Mouse (Mus musculus) kidney, adult 2 months (tissue): Measurements from ENCODE around the gene Kif27. TPM values are rescaled to one million over a fixed set of nuclear protein-coding genes. Genes with fewer than 3 reads are reported as not detected.

Experiments
- DNase-seq: peaks from one replicate; pipeline ENCODE4 v3.0.0; 2021
- H3K27ac ChIP-seq: fragments of 200-500 bp; 2 replicates; pipeline ENCODE4 v1.5.1; 2012; ENCODE audit warnings: low read depth, low read length, control low read depth, inconsistent platforms; ENCODE audit not compliant: insufficient read depth
- H3K27me3 ChIP-seq: fragments of 200-500 bp; replicated peaks from 2 replicates; pipeline ENCODE4 v1.6.1; 2012; ENCODE audit warnings: mild to moderate bottlenecking, moderate library complexity, low read length, inconsistent platforms; ENCODE audit not compliant: control insufficient read depth, insufficient read depth
- H3K36me3 ChIP-seq: fragments of 200-500 bp; 2 replicates; pipeline ENCODE4 v1.6.1; 2012; ENCODE audit warnings: mild to moderate bottlenecking, moderate library complexity, low read length, inconsistent platforms; ENCODE audit not compliant: control insufficient read depth, insufficient read depth
- H3K4me1 ChIP-seq: fragments of 200-500 bp; 2 replicates; pipeline ENCODE4 v1.6.1; 2011; ENCODE audit warnings: low read length; ENCODE audit not compliant: control insufficient read depth, insufficient read depth
- H3K4me3 ChIP-seq: fragments of 200-500 bp; 2 replicates; pipeline ENCODE4 v1.5.1; 2011; ENCODE audit warnings: mild to moderate bottlenecking, low read depth, low read length, control low read depth; ENCODE audit not compliant: insufficient read depth
- CTCF ChIP-seq: fragments of 200-500 bp; conservative IDR thresholded peaks from 2 replicates; pipeline ENCODE4 v1.5.1; 2011; ENCODE audit warnings: low read depth, mild to moderate bottlenecking, control low read depth, low read length, moderate library complexity, mixed read lengths; ENCODE audit not compliant: insufficient read depth, insufficient read length
- POLR2A ChIP-seq: fragments of 200-500 bp; IDR thresholded peaks from one replicate; pipeline ENCODE4 v1.6.1; 2011; ENCODE audit warnings: low read depth, low read length, control low read depth
- WGBS: fragments of 180-500 bp; shearing (Covaris S2); methylation state at CpG from one replicate; pipeline ENCODE4 v1.1.7; 2018; 5-methylcytosine and 5-hydroxymethylcytosine counted together
- polyA plus RNA-seq: library from polyadenylated mRNA; depleted of rRNA; stranded (reverse); fragments of >200 nt; gene quantifications from 2 replicates; pipeline ENCODE4 v1.2.3, GENCODE M21; 2012

Gene Kif27
- polyA plus RNA-seq, 1 experiment: 0.22 TPM

DNA sequence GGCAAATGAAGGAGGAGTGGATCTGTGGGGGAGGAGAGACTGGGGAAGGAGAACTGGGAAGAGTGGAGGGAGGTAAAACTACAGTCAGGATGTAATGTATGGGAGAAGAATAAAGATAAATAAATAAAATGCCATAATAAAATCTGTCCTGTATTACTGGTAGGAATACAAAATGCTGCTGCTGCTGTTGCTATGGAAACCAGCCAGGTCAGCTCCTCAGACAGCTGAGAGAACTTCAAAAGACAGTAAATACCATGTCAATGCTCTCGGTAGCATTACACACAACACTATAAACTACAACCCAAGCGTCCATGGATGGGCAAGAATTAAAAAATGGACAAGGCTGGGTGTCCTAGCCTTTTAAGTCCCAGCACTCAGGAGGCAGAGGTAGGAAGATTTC is 41.2 kb downstream of the Kif27 start:
- TF ChIP-seq CTCF (no peak), POLR2A (no peak)
- Histone ChIP-seq H3K4me3 (no peak overlapping the region), H3K27ac (no peak overlapping the region), H3K27me3 (no peaks in the 10 kb centered on the region), H3K4me1 (no peaks in the 10 kb centered on the region), H3K36me3 (no peaks in the 10 kb centered on the region)
- 70% methylated on average over 2 of the region's 2 CpGs for WGBS
- no peak for DNase-seq

DNA sequence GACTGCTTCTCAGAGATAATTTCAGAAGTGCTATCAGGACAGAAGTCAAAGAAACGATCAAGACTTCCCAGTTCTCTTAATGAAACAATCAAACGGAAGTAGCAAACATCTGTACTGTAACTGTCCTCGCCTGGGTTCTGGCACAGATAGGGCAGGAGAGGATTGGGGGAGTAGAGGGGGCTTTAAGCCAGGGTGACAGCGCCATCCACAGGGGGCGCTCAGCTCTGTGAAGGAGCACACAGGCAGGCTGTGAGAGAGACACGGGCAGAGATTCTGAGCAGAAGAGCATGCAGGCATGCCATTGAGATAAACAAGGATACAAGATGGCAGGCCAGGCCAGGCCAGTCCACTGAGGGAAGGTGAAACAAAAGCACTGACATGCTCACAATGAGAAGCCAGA is 43.9 kb downstream of the Kif27 start:
- H3K27ac ChIP-seq: no peak overlapping the region
- TF ChIP-seq POLR2A (no peak), CTCF (no peak)
- no peak overlapping the region for H3K4me3 ChIP-seq
- no peaks in the 10 kb centered on the region for H3K4me1 ChIP-seq
- H3K36me3 ChIP-seq: no peaks in the 10 kb centered on the region
- no peaks in the 10 kb centered on the region for H3K27me3 ChIP-seq
- 82% methylated on average over 6 of the region's 6 CpGs for WGBS
- DNase-seq: no peak

DNA sequence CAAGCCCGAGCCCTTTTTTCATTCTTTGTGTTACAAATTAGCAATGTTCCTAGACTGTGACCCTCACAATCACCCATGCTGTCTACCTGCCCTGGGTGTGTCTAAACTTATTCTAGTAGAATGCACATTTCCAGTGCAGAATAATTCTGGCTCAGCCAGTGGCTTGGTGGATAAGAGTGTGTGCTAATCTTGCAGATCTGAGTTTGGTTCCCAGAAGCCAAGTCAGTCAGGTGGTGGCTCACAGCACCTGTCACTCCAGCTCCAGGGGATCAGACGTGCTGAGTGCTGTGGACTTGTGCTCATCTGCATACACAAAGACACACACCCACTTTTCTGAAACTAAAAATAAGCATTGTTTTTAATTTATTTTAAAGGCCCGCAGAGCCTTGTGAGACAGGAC is 45.2 kb downstream of the Kif27 start:
- H3K4me3 ChIP-seq: no peak overlapping the region
- no peak overlapping the region for H3K27ac ChIP-seq
- H3K4me1 ChIP-seq: no peaks in the 10 kb centered on the region
- no peak for DNase-seq
- WGBS: 72% methylated on average over 3 of the region's 3 CpGs
- TF ChIP-seq CTCF (no peak), POLR2A (no peak)
- H3K36me3 ChIP-seq: no peaks in the 10 kb centered on the region
- H3K27me3 ChIP-seq: no peaks in the 10 kb centered on the region

- no peak overlapping the region for H3K27ac ChIP-seq
- no peak for TF ChIP-seq POLR2A
- TF ChIP-seq CTCF: no peak; the same call in 1 of the 2 replicates
- H3K36me3 ChIP-seq: no peaks in the 10 kb centered on the region
- H3K27me3 ChIP-seq: no peaks in the 10 kb centered on the region
- no peak overlapping the region for H3K4me3 ChIP-seq
- DNase-seq: peak; percentile 36
- 47% methylated on average over 3 of the region's 3 CpGs for WGBS
- no peaks in the 10 kb centered on the region for H3K4me1 ChIP-seq
Observed at GRCm38 (mm10) chr13:58311351-58311750, 47.6 kb downstream of the Kif27 start.

DNA sequence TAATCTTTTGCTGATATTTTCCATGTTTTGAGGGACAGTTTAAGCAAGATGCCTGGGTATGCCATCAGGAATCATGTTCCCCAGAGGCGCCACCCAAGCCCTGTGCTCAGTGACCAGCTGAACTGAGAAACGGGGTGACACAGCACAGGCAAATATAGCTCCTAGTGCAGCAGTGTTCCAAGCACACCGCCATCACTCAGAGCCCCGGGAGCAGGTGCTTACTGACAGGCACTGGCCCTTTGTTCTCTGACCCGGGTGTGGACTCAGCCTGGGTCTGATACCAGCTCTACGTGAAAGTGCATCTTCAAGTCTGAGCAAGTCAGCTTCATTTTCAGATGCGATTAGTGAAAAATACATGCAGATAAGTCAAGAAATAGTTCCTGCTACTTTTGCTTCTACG is 49.4 kb downstream of the Kif27 start:
- 80% methylated on average over 8 of the region's 8 CpGs for WGBS
- TF ChIP-seq POLR2A (no peak), CTCF (no peak)
- H3K36me3 ChIP-seq: no peaks in the 10 kb centered on the region
- no peak for DNase-seq
- H3K27me3 ChIP-seq: no peaks in the 10 kb centered on the region
- H3K4me3 ChIP-seq: no peak overlapping the region
- H3K27ac ChIP-seq: no peak overlapping the region
- H3K4me1 ChIP-seq: no peaks in the 10 kb centered on the region

- no peak overlapping the region for H3K27ac ChIP-seq
Observed at GRCm38 (mm10) chr13:58307453-58307852, 51.5 kb downstream of the Kif27 start.

GRCm38 (mm10) chr13:58305230-58305629 is 53.7 kb downstream of the Kif27 start:
- WGBS: 77% methylated on average over 2 of the region's 2 CpGs
- Histone ChIP-seq H3K36me3 (no peaks in the 10 kb centered on the region), H3K27me3 (no peaks in the 10 kb centered on the region), H3K4me3 (no peak overlapping the region), H3K27ac (no peak overlapping the region), H3K4me1 (no peaks in the 10 kb centered on the region)
- TF ChIP-seq CTCF: no peak
- TF ChIP-seq POLR2A: no peak
- no peak for DNase-seq

More at GRCm38 (mm10) chr13:58307453-58307852, 51.5 kb downstream of the Kif27 start:
- Histone ChIP-seq H3K27me3 (no peaks in the 10 kb centered on the region), H3K36me3 (no peaks in the 10 kb centered on the region), H3K4me1 (no peaks in the 10 kb centered on the region), H3K4me3 (no peak overlapping the region)
- DNase-seq: no peak
- no peak for TF ChIP-seq POLR2A
- TF ChIP-seq CTCF: no peak
- 92% methylated on average over 5 of the region's 5 CpGs for WGBS
